Mouse (Mus musculus): ENCODE measurements at regions not wholly inside any gene's neighbourhood (a gene's known extent, or its start where the extent isn't known, plus 50 kb on each side); places are given as distances from the start of the nearest gene placed in this dataset.

GRCm38 (mm10) chr2:160502901-160503300, 136.0 kb upstream of the Mafb start:
- TF ChIP-seq CTCF (IDR thresholded peaks at IDR 0.05; ENCODE audit: borderline replicate concordance, extremely low read depth, insufficient read depth, insufficient read length) (no peak), POLR2A (IDR thresholded peaks at IDR 0.05; ENCODE audit: borderline replicate concordance, extremely low read depth, insufficient read depth, insufficient read length, poor library complexity, severe bottlenecking) (no peak)
